Mouse (Mus musculus): ENCODE data around the gene Rock2.
A peak's percentile ranks its signal among the peaks of the same experiment; 100 is the strongest.

The Rock2 gene

GRCm38 (mm10) chr12:16872926-16873464, 21.7 kb upstream of the Rock2 start:
- no peak for DNase-seq

DNA sequence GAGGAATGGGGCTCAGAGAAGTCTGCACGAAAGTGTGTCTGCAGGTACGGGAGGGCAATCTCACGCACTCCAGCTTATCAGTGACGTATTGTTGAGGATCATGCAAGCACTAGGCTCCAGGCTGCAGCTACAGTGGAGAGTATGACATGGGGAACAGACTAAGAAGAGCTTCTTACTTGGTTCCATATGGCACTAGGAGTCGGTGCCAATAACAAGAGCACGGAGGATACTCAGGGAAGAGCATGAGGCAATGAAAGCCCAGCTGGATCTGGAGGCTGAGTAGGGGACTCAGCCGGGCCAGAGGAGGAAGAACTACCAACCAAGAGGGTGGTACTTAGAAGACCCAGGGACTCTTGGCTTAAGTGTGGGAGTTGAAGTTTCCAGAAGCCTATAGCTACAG, 21.1 kb upstream of the Rock2 start:
- DNase-seq, result no peak

GRCm38 (mm10) chr12:16874086-16874485, 20.6 kb upstream of the Rock2 start:
- peak; percentile 80 for DNase-seq

- no peak for DNase-seq
These were observed 19.4 kb upstream of the Rock2 start for GRCm38 (mm10) chr12:16875269-16875668.

DNA sequence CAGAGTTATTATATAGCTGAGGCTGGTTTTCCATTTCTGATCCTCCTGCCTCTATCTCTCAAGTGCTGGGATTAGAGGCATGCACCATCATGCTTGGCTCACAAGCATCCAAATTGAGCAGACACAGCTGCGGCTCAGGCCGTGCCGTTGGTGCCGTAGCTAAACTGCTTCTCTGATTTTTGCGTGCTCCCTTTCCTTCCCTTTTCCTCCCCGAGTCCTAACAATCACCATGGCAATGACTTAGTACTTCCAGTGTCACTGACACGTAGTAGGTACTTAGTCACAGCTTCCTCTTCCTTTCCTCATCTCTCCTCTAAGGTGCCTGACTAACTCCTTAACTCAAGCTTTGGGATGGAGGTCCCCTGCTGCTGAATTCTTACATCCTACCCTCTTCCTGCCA, 19.0 kb upstream of the Rock2 start:
- no peak for DNase-seq

GRCm38 (mm10) chr12:16876667-16877066, 18.0 kb upstream of the Rock2 start:
- no peak for DNase-seq

GRCm38 (mm10) chr12:16877141-16877540, 17.6 kb upstream of the Rock2 start:
- no peak for DNase-seq

- DNase-seq, result no peak
These were observed 17.0 kb upstream of the Rock2 start for GRCm38 (mm10) chr12:16877679-16878078.

GRCm38 (mm10) chr12:16879369-16879768, 15.3 kb upstream of the Rock2 start:
- no peak for DNase-seq

DNA sequence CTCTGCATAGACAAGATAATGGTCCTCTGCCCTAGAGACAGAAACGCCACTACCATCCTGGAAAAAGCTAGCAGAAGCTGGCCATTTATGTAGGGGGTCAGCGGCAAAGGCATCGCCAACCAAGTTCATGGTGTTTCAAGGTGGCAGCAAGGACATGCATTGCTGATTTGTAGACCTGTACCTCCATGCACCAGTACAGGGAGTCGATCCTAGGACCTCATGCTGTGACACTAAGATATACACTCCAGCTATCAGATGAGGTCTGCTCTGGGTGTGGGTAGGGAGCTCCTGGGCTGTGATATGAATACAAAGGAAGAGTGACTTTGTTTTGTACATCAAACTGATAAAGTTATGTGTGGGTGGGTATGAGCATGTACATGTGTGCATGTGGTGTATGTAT, 14.6 kb upstream of the Rock2 start:
- no peak for DNase-seq

GRCm38 (mm10) chr12:16882442-16882841, 12.3 kb upstream of the Rock2 start:
- DNase-seq, result no peak

- DNase-seq, result no peak
These were observed 11.6 kb upstream of the Rock2 start for GRCm38 (mm10) chr12:16883111-16883510.

DNA sequence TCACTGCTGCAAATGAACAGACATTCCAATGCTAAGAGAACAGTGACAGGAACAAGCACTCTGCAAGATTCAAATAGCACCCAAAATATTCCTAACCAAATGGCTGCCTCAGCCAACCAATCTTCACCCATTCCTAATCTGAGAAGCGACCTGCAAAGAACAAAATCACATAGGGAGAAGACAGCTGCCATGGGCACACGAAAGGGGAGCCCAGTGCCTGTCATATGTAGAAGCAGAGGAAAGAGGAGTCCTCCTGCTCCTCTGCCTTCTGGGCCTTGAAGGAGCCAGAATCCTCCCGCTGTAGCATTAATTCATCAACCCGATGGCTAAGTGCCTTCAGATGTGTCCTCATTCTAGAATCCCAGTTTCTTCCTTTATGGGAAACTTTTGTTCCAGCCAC, 10.2 kb upstream of the Rock2 start:
- DNase-seq, result no peak

GRCm38 (mm10) chr12:16886354-16886753, 8.3 kb upstream of the Rock2 start:
- DNase-seq, result no peak

DNA sequence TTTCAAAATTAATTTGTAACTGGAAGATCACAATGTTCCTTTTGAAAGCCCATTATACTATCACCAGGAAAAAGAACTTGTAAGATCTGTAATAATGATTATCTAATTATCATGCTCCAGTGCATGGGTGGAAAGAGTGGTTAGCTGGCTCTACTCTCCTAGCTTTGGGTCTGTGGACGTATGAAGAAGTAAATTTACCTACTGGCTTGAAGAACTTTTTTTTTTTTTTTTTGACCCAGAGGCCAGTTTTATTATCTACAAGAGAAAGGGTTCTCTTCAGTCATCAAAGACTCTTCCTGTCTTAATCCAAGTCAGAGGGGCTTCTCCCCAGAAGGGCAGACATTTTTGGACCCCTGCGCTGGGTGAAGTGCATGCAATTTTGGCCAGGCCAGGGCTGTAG, 1.7 kb upstream of the Rock2 start:
- no peak for DNase-seq

DNA sequence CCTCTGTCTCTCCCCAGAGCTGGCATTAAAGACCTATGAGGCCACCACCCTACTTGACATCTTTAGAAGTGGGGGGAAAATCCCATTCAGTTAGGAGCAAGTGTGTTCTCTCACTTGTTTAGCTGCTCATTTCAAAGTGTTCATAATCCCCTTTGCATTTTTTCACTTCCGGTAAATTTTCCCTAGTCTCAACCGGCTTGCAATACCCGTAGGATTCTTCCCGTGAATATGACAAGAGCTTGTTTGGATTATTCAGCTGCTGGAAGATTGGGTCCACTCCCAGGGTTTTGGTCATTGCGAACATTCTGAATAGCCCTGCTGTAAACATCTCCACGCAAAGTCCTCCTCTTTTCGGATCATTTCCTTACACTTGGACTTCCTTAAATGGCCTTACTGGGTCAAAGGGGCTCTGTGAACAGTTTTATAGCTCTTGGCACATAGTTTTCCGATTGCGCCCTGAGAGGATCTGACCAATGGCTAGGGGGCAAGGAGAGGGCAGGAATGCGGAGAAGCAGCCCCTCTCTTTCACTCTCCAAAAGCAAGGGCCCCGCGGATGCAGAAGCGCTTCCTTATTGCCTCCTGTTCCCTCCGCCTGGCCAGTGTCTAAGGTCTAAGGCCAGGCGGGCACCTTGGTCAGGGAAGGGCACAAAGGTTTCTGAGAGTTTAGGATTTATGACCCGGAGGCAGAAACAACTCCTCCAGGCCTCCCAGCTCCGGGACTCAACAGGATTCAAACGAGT, 869 bp upstream of the Rock2 start:
- no peak for DNase-seq

- peak; percentile 73 for DNase-seq
These were observed 680 bp downstream of the Rock2 start for GRCm38 (mm10) chr12:16895221-16895928.

- no peak for DNase-seq
These were observed 1.5 kb downstream of the Rock2 start for GRCm38 (mm10) chr12:16896073-16896789.

DNA sequence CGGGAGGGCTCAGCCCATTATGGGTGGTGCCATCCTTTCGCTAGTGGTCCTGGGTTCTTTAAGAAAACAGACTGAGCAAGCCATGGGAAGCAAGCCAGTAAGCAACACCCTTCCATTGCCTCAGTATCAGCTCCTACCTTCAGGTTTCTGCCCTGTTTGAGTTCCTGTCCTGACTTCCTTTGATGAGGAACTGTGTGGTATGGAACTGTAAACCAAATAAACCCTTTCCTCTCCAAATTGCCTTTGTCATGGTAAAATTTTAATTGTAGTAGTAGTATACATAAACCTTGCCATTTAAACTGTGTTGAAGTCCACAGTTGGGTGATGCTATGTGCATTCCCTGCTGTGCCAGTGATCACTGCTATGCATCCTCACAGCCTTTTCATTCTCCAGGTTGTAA, 2.5 kb downstream of the Rock2 start:
- DNase-seq, result no peak

DNA sequence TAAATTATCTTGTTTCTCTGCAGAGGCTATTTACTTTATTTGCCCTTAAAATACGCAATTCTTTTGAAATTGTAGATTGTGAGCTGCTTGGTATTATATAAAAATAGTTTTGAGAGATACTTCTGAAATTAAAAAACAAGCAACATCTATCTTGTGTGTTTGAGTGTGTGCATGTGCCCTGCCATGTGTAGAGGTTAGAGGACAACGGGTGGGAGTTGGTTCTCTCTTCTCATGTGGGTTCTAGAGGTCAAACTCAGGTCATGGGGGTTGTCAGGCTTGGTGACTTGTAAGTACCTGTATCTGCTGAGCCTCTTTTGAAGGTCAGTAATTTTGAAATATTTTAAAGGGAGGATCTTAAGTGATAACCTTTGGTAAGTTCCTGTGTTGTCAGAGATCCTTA, 3.5 kb downstream of the Rock2 start:
- no peak for DNase-seq

DNA sequence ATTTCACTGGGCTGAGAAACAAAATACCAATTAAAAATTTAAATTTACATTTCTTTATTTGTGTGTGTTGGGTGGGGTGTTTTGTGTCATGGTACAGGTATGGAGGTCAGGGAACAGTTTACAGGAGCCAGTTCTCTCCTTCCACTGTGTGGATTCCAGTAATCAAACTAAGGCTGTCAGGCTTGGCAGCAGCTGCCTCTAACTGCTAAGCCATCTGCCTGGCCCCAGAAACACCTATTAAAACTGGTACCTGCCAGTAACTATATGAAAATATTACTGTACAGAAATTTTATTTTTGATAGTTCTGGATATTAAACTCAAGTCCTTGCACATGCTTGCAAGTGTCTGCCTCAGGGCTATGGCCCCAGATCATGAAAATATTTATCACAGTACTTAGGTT, 4.1 kb downstream of the Rock2 start:
- DNase-seq, result no peak

GRCm38 (mm10) chr12:16900625-16901222, 6.0 kb downstream of the Rock2 start:
- no peak for DNase-seq

DNA sequence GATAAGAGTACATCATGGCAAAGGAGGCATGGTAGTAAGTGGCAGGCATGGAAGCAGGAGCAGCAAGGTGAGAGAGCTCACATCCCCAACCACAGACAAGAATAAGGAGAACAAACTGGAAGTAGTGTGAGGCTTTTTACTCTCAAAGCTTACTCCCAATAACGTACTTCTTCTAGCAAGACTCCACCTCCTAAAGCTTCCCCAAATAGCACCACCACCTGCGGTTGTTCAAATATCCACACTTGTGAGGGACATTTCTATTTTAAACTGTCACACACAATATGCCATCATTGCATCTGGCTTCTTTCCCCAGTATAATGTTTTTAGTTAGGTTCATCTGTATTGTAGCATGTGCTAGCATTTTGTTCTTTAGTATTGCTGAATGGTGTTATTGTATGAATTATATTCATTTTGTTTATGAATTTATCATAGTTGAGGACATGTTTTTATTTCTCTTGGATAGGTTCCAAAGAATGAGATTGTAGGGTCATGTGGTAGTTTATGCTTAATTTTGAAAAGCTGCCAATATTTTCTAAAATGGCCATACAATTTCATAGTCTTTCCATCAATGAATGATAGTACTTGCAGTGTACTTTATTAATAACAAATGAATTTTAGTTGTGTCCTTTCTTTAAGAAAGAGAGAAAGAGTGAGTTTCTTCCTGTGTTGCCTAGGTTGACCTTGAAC, 9.4 kb downstream of the Rock2 start:
- DNase-seq, result no peak

All from thymus, postnatal 14 days (tissue).